Mouse (Mus musculus): Measurements from ENCODE around the gene Bgn.

Gene Bgn

GRCm38 (mm10) chrX:73490186-73490585, 6.8 kb downstream of the Bgn start:
- DNase-seq: no peak

- no peak for DNase-seq
Observed at GRCm38 (mm10) chrX:73490804-73491203, 7.4 kb downstream of the Bgn start.

- DNase-seq: peak; percentile 30 to 66
Observed at GRCm38 (mm10) chrX:73493567-73493966, 10.2 kb downstream of the Bgn start.

GRCm38 (mm10) chrX:73496746-73497145, 13.3 kb downstream of the Bgn start:
- no peak for DNase-seq

GRCm38 (mm10) chrX:73505130-73505735, 21.8 kb downstream of the Bgn start:
- DNase-seq: no peak

GRCm38 (mm10) chrX:73506577-73506976, 23.2 kb downstream of the Bgn start:
- no peak for DNase-seq

GRCm38 (mm10) chrX:73509209-73509608, 25.8 kb downstream of the Bgn start:
- no peak for DNase-seq

GRCm38 (mm10) chrX:73512904-73513303, 29.5 kb downstream of the Bgn start:
- no peak for DNase-seq

- DNase-seq: no peak
Observed at GRCm38 (mm10) chrX:73516556-73516955, 33.2 kb downstream of the Bgn start.

- DNase-seq: no peak
Observed at GRCm38 (mm10) chrX:73517060-73517600, 33.7 kb downstream of the Bgn start.

GRCm38 (mm10) chrX:73520692-73521091, 37.3 kb downstream of the Bgn start:
- no peak for DNase-seq

- no peak for DNase-seq
Observed at GRCm38 (mm10) chrX:73524318-73525222, 41.2 kb downstream of the Bgn start.

GRCm38 (mm10) chrX:73525223-73526140, 42.1 kb downstream of the Bgn start:
- DNase-seq: no peak

- DNase-seq: no peak
Observed at GRCm38 (mm10) chrX:73526410-73526887, 43.0 kb downstream of the Bgn start.

GRCm38 (mm10) chrX:73537875-73538274, 54.5 kb downstream of the Bgn start:
- no peak for DNase-seq

GRCm38 (mm10) chrX:73543340-73543739, 59.9 kb downstream of the Bgn start:
- peak in 1 of 2 experiments; percentile 26 for DNase-seq
